Mouse (Mus musculus): Measurements from ENCODE around the gene 1700066M21Rik.

Gene 1700066M21Rik

DNA sequence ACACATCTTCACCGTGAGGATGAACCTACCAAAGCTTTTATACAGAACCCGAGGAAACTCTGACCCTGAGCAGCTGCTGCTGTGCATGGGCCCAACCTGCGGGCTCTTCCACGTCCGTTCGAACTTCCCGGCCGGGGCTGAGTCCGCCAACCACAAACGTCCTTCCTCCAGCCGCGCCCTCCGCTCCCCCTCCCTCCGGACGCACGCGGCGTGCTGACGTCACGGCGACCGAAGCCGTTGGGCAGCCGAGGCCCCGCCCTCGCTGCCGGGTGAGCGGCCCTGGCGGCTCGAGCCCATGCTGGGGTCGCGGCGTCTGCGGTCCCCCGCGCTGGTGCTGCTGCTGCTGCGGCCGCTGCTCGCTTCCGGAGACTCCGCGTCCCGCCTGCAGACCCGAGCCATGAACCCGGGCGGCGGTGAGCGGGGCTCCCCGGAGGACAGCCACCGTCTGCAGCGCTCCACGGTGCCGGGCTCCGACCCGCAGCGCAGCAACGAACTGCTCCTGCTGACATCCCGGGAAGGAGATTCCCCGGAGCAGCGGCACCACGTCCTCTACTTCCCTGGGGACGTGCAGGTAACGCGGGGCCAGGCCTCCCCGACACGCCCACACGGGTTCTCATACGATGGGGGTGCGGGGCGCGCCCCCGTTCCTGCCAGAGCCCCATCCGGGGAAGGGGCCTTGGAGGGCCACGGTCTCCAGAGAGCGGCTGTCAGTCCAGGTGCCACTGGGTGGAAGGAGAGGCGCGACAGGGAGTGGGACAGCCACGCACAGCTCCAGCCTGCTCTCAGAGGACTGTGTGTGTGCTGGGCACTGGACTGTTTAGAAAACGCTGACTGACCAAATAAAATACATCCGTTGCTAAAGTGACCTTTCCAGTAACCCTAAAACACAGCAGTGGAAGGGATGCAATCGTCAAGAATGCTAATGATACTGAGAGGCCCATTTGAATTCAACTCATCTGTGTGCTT, at the start of gene 1700066M21Rik:
Gene 1700066M21Rik, plus strand, starts transcription at position 245 of the 966 bp plus-strand sequence.
- under 1% methylated on average over 81 of the region's 81 CpGs for WGBS

DNA sequence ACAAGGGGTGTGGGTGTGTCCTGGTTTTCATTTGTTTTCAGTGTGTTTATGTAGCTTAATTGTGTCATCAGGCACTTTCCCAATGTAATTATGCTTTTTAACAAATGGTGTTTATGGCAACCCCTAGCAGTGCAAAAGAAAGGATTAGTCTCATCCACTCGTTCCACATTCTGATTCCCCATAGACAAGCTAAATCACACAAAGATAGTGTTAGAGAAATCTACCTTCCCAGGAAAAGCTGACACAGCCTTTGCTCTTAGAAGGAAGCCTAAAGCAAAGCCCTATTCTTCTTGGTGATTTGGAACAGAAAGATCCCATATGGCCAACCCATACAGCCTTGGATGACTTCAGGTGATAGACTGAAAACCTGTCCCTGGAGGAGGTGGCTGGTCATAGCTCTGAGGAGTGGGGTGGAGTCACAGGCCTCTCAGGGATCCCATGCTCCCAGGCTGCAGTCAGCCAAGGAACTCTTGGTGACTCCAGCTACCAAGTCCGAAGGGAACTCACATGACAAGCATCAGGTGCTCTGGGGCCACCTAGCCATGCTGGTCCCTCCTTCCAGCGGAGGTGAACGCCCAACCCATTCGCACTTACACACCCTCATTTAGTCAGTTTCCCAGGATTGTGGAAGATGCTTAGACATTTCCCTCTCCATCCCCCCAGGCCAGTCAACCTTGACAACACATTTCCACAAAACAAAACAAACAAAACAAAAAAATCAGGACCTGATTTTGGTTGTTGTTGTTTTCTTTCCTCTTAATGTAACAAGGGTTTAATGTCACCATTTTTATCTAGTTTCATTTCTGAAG, 47.9 kb upstream of the 1700066M21Rik start:
- WGBS = 72% methylated on average over 5 of the region's 5 CpGs

DNA sequence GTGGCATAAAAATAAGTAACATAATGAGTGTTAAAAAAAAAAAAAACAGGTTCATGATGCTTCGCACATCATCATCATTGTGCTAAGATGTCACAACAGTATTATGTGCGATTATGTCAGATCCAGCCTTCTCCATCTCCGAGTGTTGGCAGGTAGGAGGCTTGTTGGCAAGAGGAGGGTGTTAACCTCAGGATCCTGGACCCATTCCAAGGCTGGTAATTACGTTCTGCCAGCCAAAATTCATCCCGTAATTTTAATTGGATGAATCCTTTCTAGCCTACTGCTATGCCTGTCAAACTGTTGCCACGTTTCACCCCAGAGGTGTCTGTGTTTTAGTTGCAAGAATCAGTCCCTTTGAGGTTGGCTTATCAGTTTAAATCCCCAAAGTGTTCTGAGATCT, 47.2 kb upstream of the 1700066M21Rik start:
- 50% methylated on average over 6 of the region's 6 CpGs for WGBS

DNA sequence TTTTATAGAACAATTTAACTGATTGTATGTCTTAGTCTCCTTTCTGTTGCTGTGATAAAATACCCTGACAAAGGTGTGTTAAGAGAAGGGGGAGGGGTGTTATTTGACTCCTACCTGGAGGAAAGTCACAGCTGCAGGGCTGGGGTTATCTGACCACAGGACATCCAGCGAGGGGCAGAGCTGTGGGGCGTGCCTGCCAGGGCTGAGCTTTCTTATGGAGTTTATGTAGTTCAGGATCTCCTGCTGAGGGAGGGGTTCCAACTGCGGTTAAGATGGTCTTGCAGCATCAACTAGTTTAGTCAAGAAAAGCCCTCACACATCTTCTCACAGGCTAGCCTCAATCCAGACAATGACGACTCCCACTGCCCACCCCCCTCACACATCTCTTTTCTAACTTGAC, 45.4 kb upstream of the 1700066M21Rik start:
- 68% methylated on average over 4 of the region's 4 CpGs for WGBS

DNA sequence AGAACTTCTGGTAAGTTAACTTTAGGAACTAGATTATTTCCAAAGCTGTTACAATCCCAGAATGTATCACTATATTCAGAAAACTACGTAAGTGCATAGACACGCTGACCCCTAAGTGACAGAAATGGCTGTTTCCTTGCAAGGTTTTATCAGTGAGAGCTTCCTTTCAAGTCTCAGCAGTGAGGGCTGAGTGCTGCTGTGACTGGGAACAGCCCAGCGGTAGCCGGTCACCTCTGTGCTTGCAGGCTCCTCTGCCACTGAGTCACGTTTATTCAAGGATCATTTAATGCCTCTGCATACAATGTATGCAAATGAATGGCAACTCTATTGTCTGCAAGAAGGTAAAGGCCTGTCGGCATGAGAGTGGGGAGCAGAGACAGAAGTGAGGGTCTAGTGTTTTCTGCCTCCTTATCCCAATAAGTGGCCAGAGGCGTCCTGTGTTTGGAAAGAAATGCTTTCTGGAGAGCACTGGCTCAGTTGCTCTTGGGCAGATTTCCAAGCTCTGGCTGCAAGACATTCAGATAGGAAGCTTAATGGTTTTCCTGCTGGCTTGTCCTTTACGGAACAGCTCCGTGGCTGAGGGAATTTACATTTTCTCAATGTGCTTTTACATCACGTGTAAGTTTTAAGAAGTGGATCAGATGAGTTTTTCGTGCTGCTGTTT, 43.7 kb upstream of the 1700066M21Rik start:
- 47% methylated on average over 11 of the region's 11 CpGs for WGBS

DNA sequence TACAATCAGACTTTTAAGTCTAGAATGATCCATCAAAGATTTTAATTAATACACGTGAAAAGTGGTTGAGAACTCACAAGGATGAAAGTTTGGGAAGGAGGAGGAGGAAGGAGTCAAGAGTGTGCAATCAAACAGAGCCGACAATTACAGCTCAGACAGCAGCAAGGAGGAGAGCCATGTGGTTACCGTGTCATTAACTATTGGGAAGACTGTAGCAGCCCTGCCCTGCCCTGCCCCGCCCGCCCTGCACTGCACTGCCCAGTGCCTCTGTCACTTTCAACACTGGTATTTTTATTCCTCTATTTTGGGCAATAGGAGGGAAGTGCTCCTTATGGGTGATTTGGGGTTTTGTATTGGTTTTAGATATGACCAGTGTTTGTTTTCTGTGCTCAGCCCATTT, 42.2 kb upstream of the 1700066M21Rik start:
- WGBS = 85% methylated on average over 5 of the region's 5 CpGs

DNA sequence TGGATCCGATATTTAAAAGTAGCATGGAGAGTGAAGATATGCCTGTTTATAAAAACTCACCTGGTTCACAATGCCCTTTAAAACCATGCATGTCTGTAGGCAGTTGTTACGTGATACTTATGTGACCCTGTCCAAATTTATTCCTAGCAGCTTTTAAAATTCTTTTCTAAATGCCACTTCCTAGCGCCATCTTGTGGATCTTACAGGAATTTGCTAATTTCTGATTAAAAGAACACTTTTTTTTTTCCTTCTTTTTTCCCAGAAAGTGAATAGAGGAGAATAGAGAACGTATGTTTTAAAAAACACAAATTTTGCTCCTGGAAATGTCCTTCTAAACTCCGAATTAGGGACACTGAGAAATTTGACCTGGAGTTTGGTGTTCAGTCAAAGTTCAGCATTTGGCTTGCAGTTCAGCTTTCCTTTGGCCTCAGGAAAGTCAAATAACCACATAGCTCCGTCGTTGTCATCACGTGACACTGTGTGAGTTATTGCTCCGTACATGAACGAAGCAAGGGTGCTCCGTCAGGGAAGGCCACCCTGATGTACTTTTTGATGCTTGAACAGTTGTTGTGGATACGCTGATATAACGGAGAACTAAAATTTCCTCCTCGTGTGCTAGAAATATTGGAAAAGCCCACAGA, 38.1 kb upstream of the 1700066M21Rik start:
- 33% methylated on average over 14 of the region's 14 CpGs for WGBS

DNA sequence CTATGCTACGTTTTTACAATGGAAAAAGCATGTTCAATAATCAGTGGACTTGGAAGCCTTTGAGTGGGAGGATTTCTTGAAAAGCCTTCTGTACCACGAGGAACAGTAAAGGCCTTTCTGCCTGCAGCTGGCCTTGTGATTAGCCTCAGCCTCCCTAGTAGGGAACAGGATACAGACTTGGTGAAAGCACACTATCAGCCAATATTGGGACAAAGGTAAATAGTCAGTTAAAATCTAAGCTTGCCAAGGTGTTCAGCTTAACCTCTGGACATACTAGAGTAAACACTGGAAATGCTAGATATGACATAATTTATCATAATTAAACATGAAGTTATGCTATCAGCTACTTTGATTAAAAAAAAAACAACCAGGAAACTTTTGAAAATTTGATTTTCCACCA, 36.2 kb upstream of the 1700066M21Rik start:
- WGBS = 46% methylated on average over 2 of the region's 2 CpGs

DNA sequence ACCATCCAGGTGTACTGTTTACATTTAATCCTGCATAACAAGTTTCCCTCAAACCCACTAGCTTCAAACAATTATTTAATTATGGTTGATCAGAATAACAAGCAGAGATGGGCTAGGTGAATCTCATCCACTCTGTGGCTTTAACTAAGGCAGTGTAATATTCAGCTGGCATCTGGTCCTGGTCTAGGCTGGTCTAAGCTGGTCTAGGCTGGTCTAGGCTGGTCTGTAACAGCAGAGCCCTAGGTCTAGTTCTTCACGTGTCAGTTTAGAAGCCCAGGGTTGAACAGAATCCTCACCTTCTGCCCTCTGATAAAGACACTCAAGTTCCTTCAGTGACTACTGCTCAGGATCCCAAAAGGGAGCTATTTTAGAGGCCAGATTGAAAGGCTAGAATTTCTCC, 25.5 kb upstream of the 1700066M21Rik start:
- 70% methylated on average over 1 of the region's 1 CpGs for WGBS

DNA sequence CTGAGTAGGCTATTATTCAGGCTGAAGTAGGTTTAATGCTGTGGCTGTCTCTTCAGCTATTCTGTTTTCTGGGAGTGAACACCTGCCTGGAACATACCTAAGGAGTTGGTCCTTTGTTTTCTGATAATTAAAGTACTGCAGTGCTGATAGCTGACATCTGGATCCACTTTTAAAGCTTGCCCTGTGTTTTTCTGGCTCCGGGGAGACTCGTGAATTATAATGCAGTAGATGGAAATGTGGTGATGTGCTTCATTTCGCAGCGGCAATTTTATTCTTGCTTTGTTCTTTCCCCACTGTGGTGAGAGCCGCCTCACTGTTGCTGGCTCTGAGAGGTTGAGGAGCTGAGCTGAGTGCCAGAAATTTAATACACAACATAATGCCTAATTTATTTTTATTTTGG, 18.9 kb upstream of the 1700066M21Rik start:
- whole genome bisulfite sequencing = 61% methylated on average over 5 of the region's 5 CpGs

DNA sequence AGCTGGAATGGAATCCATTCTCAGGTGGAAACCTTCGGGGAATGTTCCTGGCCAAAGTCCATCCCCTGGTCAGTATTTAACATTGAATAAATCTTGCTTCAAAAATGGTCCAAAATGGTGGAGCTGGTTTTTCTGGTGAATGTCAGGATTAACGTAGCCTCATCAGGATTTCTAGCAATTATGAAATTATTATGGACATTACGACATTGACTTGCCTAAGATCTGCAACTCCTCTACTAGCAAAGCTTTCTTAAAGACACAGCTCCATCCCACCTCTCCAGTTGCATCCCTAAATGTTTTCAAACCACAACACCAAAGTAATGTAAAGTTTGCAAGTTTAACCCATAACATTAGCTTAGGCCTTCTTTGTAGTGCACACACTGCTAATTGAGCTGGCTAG, 10.0 kb upstream of the 1700066M21Rik start:
- WGBS = 94% methylated on average over 3 of the region's 3 CpGs

DNA sequence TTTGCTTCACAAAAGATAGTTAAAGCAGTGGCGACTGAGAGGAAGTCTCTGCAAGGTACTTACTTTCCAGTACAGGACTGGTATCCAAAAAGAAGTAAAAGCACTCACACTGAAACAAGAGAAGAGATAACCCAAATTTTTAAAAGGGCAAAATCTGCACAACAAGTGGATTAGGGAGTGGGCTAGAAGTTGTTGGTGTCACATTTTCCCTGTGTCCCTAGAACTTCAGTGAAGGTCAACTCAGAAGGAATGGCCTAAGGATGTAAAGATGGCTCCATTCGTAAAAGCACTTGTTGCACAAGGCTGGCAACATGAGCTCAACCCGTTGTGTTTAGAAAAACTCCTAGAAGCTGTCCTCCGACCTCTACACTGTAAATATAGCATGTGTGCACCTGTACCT, 8.3 kb upstream of the 1700066M21Rik start:
- 88% methylated on average over 4 of the region's 4 CpGs for WGBS

DNA sequence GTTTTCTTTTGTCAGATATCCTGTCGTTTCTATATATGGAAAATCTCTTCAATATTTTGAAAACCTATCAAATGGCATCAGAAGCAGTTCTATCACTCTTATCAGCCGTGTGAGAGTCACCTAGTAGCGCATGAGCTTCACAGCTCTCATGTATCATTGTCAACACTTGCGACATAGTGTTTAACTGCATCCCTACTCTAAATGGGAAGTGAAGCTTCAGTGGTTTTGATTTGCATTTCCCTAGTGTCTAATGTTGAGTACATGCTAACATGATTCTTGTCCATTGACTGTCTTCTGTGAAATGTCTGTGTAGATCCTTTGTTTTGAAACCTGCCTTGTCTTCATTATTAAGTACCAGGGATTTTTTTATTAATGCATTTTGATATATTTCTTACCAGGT, 7.0 kb upstream of the 1700066M21Rik start:
- 88% methylated on average over 4 of the region's 4 CpGs for WGBS

DNA sequence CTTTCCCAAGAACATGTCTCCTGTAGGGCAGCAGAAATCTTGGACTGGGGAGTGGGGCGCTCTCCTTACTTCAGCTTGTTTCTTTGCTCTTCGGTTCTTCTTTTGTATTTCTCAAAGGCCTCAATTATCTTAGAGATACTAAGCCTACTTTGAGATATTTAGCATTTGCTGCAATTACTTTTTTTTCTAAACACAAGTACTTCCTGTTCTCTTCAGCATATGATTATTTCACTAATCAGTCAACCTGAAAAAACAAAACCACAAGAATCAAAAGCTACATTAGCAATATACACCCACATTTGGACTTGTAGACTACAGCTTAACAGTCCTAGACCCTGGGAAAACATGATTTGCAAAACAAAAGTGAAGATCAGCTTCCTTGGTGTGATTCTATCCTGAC, 2.1 kb upstream of the 1700066M21Rik start:
- WGBS = 92% methylated on average over 2 of the region's 2 CpGs

DNA sequence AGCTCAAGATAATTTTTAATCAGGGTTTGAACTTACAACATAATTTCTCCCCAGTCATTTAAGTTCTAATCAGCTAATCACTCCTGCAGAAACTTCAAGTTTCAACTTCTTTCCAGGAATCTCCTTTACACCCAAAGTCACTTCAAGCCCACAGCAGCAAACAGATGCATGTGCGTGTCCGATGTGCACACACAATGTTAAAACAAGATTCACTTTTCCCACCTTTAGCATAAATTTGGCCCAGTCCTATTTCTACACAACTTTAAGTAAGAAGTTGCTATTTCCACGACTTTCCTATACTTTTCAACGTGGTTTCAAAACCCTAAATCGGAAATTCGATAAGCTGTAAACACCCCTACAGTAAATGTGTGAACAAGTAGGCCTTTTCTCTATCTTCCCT, 614 bp upstream of the 1700066M21Rik start:
- WGBS = 67% methylated on average over 6 of the region's 6 CpGs

DNA sequence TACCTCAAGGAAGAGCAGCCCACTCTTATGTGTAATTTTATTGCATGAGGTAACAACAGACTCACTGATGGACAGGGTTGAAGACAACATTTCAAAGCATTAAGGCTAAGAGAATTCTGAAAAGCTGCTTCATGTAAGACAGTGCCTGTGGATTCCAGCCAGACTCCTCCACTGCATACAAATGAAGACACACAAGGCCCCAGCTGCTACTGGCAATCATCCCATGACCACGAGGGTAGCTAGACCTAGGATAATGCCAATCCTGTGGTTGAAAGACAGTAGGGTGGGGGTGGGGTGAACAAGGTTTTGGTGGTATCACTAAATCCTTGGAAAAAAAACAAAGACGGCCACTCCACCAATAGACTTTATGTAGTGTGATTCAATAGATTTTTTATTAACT, 10.5 kb downstream of the 1700066M21Rik start:
- WGBS = 39% methylated on average over 2 of the region's 2 CpGs

DNA sequence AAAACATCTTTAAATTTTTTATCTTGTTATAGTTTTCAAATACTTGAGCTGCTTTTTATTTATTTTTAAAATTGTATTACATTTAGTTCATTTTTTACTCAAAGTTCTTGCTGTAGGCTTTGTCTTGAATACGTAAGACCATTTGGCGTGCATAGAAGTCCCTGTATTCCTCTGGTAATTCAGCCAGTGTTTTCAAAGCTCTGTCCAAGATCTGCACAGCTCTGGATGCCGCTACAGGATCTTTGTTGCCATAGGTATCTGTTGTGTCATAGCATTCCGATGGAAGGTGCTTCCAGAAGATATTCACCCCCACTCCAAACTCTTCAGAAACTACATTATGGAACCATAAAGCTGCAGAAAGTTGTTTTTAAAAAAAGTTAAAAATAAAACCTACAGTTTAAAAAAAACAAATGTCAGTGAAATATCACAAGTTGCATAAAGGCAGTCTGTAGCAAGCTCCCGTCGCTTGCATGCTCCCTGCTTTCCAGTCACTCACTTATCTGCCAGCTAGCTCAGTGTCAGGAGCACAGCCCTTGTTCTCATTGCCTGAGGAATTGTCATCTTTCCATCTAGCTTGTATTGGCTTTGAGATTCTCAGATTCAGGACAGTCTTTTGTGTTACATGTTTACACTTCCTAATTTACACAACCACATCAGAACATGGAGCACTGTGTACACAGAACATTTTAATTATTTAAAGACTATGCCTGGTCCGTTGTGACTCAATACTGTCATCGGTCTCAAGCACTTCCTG, 11.2 kb downstream of the 1700066M21Rik start:
- WGBS = 32% methylated on average over 8 of the region's 8 CpGs

DNA sequence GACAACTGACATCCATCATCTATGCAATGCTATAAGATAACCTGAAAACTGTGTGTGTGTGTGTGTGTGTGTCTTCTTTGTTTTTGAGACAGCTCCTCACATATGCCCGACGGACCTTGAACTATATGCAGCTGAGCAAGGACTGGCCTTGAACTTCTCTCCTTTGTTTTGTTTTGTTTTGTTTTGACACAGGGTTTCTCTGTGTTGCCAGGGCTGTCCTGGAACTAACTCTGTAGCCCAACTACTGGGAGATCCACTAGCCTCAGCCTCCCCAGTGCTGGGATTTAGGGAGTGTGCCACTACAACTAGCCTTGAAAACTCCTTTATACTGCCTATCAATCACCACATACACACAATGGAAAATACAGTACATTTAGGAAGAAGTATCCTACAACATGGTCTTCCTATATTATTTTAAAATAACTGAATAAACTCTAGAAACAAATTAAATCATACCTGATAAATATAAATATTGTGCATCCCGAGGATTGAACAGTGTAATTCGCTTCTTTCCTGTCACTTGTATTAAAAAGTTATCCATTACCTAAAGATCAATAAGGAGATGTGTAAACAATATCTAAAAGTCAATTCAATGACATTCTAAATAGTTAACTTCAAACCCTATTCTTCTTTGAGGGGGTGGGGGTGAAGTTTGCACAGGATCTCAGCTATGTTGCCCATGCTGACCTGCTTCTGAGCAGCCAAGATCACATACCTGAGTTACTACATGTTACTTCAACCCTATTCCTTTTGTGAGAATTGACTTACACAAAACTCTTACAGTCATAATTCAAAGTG, 13.8 kb downstream of the 1700066M21Rik start:
- WGBS = 93% methylated on average over 4 of the region's 4 CpGs

DNA sequence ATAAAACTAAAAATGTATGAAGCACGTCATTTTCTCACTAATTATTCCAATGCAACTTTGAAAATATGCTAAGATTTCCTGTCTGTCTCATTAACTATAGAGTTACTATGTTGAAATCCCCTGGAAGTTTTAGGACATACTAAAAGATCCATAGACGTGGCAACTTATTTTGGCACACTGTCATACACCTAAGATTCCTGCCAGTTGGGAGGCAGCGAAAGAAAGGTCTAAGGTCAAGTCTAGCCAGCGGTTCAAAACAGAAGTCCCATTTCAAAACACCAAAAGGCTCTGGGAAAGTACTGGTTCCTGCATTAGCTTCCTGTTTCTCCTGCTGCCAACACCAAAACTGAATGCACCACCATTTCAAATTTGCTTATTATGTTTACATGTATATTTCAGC, 15.0 kb downstream of the 1700066M21Rik start:
- WGBS = 70% methylated on average over 4 of the region's 4 CpGs

DNA sequence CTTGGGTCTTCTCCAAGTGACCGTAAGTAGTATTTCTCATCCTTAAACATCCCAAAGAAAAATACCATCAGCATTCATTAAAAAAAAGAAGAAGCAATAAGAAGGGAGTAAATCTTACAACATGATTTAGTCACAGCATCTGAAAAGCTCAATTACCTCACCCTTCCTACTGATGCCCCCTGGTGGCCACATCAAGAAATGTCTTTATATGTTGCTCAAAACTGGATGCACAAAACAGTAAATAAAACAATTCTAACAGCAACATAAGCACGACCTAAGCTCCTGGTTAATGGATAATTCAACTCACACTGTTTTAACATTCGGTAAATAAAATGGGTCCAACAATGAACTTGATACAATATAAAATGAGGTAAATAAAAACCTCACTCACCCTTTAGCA, 16.6 kb downstream of the 1700066M21Rik start:
- 50% methylated on average over 3 of the region's 3 CpGs for WGBS
